Comparison of ENCODE assay signal across 20 mouse cellular contexts in the genomic region with DNA sequence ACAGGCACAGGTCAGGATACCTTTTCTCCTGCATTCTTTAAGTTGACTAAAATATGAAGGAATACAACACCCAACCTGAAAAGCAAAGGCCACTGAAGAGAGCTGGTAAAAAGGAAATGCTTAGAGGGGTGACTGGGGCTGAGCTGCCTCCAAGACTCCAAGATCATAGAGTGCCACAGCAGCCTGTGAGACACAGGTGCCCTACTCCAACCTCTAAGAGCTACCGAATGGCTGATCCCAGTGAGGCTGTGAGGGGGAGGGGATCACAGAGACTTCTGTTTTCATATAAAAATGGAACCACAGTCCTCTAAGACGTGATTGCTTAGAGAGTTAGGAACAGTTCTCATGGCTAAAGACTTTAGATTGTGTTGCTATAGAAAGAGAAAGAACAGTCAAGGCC.
"Had no signal": no experiment of that assay in that cellular context is flagged by ENCODE, and none has a peak within 500 bp of the region (broad histone marks: within the 10 kb centered on the region; RNA-seq: fewer than 3 reads in every experiment).

No protein-coding gene starts in this region.

- H3K4me1 ChIP-seq: intestine, embryonic 15.5 days; limb, embryonic 10.5 days; liver, embryonic 12.5 days; liver, embryonic 15.5 days; megakaryocyte, embryonic 14.5 days had no signal

- H3K27ac ChIP-seq: intestine, embryonic 15.5 days; kidney, embryonic 15.5 days; limb, embryonic 10.5 days; limb, embryonic 13.5 days; liver, embryonic 12.5 days; liver, embryonic 15.5 days; lung, embryonic 15.5 days; midbrain, embryonic 10.5 days; midbrain, embryonic 13.5 days; stomach, postnatal 0 days had no signal

- DNase-seq: kidney, adult 11 months; kidney, adult 8-10 months; kidney, postnatal 10 days; kidney, postnatal 36 days; layer of hippocampus, adult 9-11 months; liver; lung, adult 18-20 months; lung, postnatal 10 days; lung, postnatal 36 days had no signal

- H3K27me3 ChIP-seq: intestine, embryonic 15.5 days; kidney, embryonic 15.5 days; limb, embryonic 13.5 days; lung, embryonic 15.5 days; midbrain, embryonic 13.5 days had no signal

- H3K36me3 ChIP-seq: intestine, embryonic 15.5 days; kidney, embryonic 15.5 days; limb, embryonic 10.5 days; limb, embryonic 13.5 days; liver, embryonic 12.5 days; liver, embryonic 15.5 days; lung, embryonic 15.5 days; midbrain, embryonic 10.5 days; midbrain, embryonic 13.5 days had no signal

- H3K4me3 ChIP-seq: intestine, embryonic 15.5 days; kidney, embryonic 15.5 days; limb, embryonic 10.5 days; limb, embryonic 13.5 days; liver, embryonic 12.5 days; liver, embryonic 15.5 days; lung, embryonic 15.5 days; megakaryocyte, embryonic 14.5 days; midbrain, embryonic 10.5 days; midbrain, embryonic 13.5 days had no signal
